Mouse (Mus musculus) intestine, embryonic 15.5 days (tissue): Measurements from ENCODE around the gene Shb. TPM values are rescaled to one million over a fixed set of nuclear protein-coding genes. Genes with fewer than 3 reads are reported as not detected.

Source experiments
- ATAC-seq: fragments of 200-750 bp; cut with Nextera tagmentation; 2 replicates; pipeline ENCODE4 v1.8.0; 2017; ENCODE audit warnings: moderate TSS enrichment, moderate library complexity
- H3K27ac ChIP-seq: fragments of 300-500 bp; sonication (generic); 2 replicates; pipeline ENCODE4 v1.5.1; 2015; ENCODE audit warnings: mild to moderate bottlenecking, inconsistent platforms
- H3K27me3 ChIP-seq: fragments of 300-500 bp; sonication (generic); replicated peaks from 2 replicates; pipeline ENCODE4 v1.6.1; 2015; ENCODE audit warnings: inconsistent platforms
- H3K36me3 ChIP-seq: fragments of 300-500 bp; sonication (generic); 2 replicates; pipeline ENCODE4 v1.6.1; 2015; ENCODE audit warnings: inconsistent platforms
- H3K4me1 ChIP-seq: fragments of 300-500 bp; sonication (generic); replicated peaks from 2 replicates; pipeline ENCODE4 v1.6.1; 2015; ENCODE audit warnings: inconsistent platforms
- H3K4me2 ChIP-seq: fragments of 300-500 bp; sonication (generic); replicated peaks from 2 replicates; pipeline ENCODE4 v1.6.1; 2015; ENCODE audit warnings: mild to moderate bottlenecking, inconsistent platforms
- H3K4me3 ChIP-seq: fragments of 300-500 bp; sonication (generic); replicated peaks from 2 replicates; pipeline ENCODE4 v1.5.1; 2015; ENCODE audit warnings: inconsistent platforms
- H3K9ac ChIP-seq: fragments of 300-500 bp; sonication (generic); 2 replicates; pipeline ENCODE4 v1.6.1; 2015; ENCODE audit warnings: inconsistent platforms
- H3K9me3 ChIP-seq: fragments of 300-500 bp; sonication (generic); 2 replicates; pipeline ENCODE4 v1.6.1; 2016; ENCODE audit warnings: inconsistent platforms
- WGBS: fragments of 180-500 bp; shearing (Covaris S2); methylation state at CpG from one replicate; pipeline ENCODE4 v1.1.7; 2015; 5-methylcytosine and 5-hydroxymethylcytosine counted together
- polyA plus RNA-seq: library from polyadenylated mRNA; unstranded; fragments of >200 nt; fragmentation: Nextera tagmentation; extraction: Ambion mirVana; gene quantifications from 2 replicates; pipeline ENCODE4 v1.2.1, GENCODE M21; 2015

The Shb gene
- polyA plus RNA-seq, 1 experiment from 2014 or later = 4.0 TPM

DNA sequence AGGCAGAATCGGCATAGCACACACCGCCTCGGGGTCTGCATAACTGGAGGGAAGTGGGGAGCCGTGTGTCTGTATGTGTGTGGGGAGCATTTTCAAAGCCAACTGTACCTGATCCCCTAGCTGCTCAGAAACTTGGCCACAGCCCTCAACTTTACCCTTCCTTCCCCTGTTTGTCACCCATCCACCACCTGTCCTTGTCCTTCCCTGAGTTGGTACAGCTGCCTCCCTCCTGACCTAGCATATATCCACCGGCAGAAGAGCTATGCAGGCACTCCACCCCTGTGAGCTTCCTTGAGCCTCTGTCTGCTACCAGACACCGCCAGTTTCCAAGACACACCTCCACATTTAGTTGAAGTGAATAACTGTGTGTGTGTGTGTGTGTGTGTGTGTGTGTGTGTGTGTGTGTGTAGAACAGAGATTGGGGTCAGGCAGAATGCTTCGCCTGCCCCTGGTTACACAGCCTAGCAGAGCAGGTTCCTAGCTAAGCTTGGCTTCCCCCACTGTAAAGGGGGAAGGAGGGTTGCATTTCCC, 95.8 kb downstream of the Shb start:
- Histone ChIP-seq H3K27ac (0 out of 2 replicates have a peak overlapping the region, but pooled peaks have one; percentile 30), H3K9ac (no peak overlapping the region), H3K36me3 (peaks cover 8% of the 10 kb centered on the region; the same call in 1 of the 2 replicates), H3K4me3 (no peak overlapping the region), H3K9me3 (no peaks in the 10 kb centered on the region), H3K4me1 (peaks cover 46% of the 10 kb centered on the region), H3K4me2 (no peak overlapping the region), H3K27me3 (no peaks in the 10 kb centered on the region)
- 50% methylated on average over 7 of the region's 7 CpGs for WGBS
- ATAC-seq = peak; percentile 29

DNA sequence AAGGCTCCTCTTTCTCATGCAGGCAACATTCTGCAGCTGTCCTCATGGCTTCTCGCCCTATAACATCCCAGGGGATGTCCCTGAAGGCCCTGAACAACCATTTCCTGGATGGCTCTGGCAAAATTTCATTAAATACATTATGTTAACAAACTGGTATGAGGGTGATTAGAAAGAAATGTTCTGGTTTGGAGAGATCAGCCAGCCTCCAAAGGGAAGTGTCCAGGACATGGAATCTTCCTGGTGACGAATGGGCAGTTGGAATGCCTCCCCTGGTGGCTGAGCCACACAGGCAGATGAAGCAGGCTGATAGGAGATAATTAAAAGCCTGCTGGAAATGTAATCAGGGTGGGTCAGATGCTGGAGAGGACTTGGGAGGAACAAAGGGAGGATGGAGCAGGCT, 96.4 kb downstream of the Shb start:
- ATAC-seq = 0 out of 2 replicates have a peak, but pooled peaks have one; percentile 13
- no peak overlapping the region for H3K4me2 ChIP-seq
- H3K9ac ChIP-seq = no peak overlapping the region
- no peaks in the 10 kb centered on the region for H3K9me3 ChIP-seq
- H3K36me3 ChIP-seq = peaks cover 8% of the 10 kb centered on the region; the same call in 1 of the 2 replicates
- no peaks in the 10 kb centered on the region for H3K27me3 ChIP-seq
- no peak overlapping the region for H3K4me3 ChIP-seq
- WGBS = 53% methylated on average over 2 of the region's 2 CpGs
- peak overlapping the region; percentile 30; the same call in 1 of the 2 replicates for H3K27ac ChIP-seq
- peaks cover 46% of the 10 kb centered on the region for H3K4me1 ChIP-seq

GRCm38 (mm10) chr4:45434681-45435080, 97.6 kb downstream of the Shb start:
- 75% methylated on average over 4 of the region's 4 CpGs for WGBS
- no peak for ATAC-seq
- Histone ChIP-seq H3K27ac (no peak overlapping the region), H3K9me3 (no peaks in the 10 kb centered on the region), H3K4me1 (peaks cover 42% of the 10 kb centered on the region), H3K36me3 (no peaks in the 10 kb centered on the region), H3K4me3 (no peak overlapping the region), H3K4me2 (no peak overlapping the region), H3K27me3 (no peaks in the 10 kb centered on the region), H3K9ac (no peak overlapping the region)

GRCm38 (mm10) chr4:45434071-45434470, 98.2 kb downstream of the Shb start:
- 87% methylated on average over 12 of the region's 12 CpGs for WGBS
- Histone ChIP-seq H3K4me1 (peaks cover 38% of the 10 kb centered on the region), H3K4me2 (no peak overlapping the region), H3K9me3 (no peaks in the 10 kb centered on the region), H3K9ac (no peak overlapping the region), H3K36me3 (no peaks in the 10 kb centered on the region), H3K4me3 (no peak overlapping the region), H3K27me3 (no peaks in the 10 kb centered on the region), H3K27ac (no peak overlapping the region)
- ATAC-seq = no peak

- H3K27me3 ChIP-seq = no peaks in the 10 kb centered on the region
- ATAC-seq = no peak
- 84% methylated on average over 3 of the region's 3 CpGs for WGBS
- H3K4me2 ChIP-seq = no peak overlapping the region
- no peak overlapping the region for H3K4me3 ChIP-seq
- H3K9ac ChIP-seq = no peak overlapping the region
- H3K27ac ChIP-seq = peak overlapping the region; percentile 29; the same call in 1 of the 2 replicates
- H3K9me3 ChIP-seq = no peaks in the 10 kb centered on the region
- H3K4me1 ChIP-seq = peaks cover 24% of the 10 kb centered on the region
- no peaks in the 10 kb centered on the region for H3K36me3 ChIP-seq
Measured at GRCm38 (mm10) chr4:45431806-45432205, 100.5 kb downstream of the Shb start.

GRCm38 (mm10) chr4:45431316-45431715, 101.0 kb downstream of the Shb start:
- no peaks in the 10 kb centered on the region for H3K9me3 ChIP-seq
- H3K27me3 ChIP-seq = no peaks in the 10 kb centered on the region
- H3K4me2 ChIP-seq = no peak overlapping the region
- no peak overlapping the region for H3K9ac ChIP-seq
- peaks cover 19% of the 10 kb centered on the region for H3K4me1 ChIP-seq
- ATAC-seq = no peak
- H3K36me3 ChIP-seq = no peaks in the 10 kb centered on the region
- H3K27ac ChIP-seq = peak overlapping the region; percentile 29; the same call in 1 of the 2 replicates
- no peak overlapping the region for H3K4me3 ChIP-seq
- WGBS = 85% methylated on average over 3 of the region's 3 CpGs

GRCm38 (mm10) chr4:45429451-45429850, 102.8 kb downstream of the Shb start:
- no peak overlapping the region for H3K9ac ChIP-seq
- H3K27ac ChIP-seq = no peak overlapping the region
- 89% methylated on average over 7 of the region's 7 CpGs for WGBS
- no peaks in the 10 kb centered on the region for H3K27me3 ChIP-seq
- H3K36me3 ChIP-seq = no peaks in the 10 kb centered on the region
- H3K9me3 ChIP-seq = no peaks in the 10 kb centered on the region
- no peak overlapping the region for H3K4me2 ChIP-seq
- no peak overlapping the region for H3K4me3 ChIP-seq
- no peak for ATAC-seq
- H3K4me1 ChIP-seq = peaks cover 7% of the 10 kb centered on the region; the same call in 1 of the 2 replicates

DNA sequence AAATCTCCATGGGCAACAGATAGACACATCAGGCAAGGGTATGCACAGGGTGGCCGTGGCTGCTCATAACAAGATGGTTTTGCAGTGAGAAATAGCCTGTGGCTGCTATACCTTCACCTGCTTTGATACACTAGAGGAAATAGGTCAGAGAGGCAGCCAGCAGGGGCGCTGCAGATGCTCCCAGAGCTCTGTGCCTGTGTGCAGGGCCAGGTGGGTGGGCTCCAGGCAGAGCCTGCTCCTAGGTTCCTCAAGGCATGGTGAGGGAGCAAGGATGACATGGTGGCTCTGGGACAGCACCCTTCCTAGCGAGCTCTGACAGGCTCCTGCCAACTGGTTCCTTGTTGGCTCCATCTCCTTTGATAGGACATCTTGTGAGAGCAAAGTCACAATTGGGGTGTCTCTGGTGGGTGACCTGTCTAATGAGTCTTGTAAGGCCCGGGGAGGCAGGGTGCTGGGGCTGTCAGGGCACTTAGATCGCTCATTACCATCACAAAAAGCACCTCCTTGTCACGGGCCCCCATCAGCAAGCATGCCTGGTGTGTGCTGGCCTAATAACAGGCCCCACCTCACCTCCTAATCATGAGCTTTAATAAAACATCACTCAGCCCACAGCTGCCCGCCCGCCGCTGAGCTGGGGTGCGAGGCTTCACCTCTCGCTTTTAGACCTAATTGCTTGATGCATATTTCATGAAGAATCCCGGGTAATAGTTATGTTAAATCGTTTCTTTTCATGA, 105.4 kb downstream of the Shb start:
- H3K36me3 ChIP-seq = no peaks in the 10 kb centered on the region
- no peaks in the 10 kb centered on the region for H3K9me3 ChIP-seq
- H3K27ac ChIP-seq = no peak overlapping the region
- no peak overlapping the region for H3K4me3 ChIP-seq
- H3K9ac ChIP-seq = no peak overlapping the region
- H3K4me2 ChIP-seq = no peak overlapping the region
- peaks cover 16% of the 10 kb centered on the region for H3K4me1 ChIP-seq
- H3K27me3 ChIP-seq = no peaks in the 10 kb centered on the region
- WGBS = 75% methylated on average over 13 of the region's 13 CpGs
- ATAC-seq = no peak

DNA sequence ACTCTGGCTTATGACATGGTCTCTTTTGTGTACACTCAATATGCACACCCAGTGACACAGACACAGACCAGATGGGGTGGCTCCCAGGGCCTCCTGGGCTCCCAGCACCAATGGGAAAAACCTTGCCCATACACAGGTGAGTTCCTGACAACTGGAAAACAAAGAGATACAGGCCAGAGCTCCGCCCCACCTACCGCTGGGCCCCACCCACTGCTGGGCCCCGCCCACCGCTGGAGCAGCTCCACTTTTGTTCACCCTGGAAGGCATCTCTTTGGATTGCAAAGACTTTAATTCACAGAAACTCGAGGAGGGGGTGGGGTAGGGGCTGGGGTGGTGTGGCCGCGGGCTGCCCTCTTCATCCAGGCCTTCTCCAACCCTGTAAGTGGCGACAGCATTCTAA, 108.9 kb downstream of the Shb start:
- ATAC-seq = peak; percentile 67
- Histone ChIP-seq H3K9me3 (no peaks in the 10 kb centered on the region), H3K4me2 (no peak overlapping the region), H3K4me1 (peaks cover 22% of the 10 kb centered on the region), H3K4me3 (no peak overlapping the region), H3K27ac (peak overlapping the region; percentile 22; the same call in 1 of the 2 replicates), H3K9ac (no peak overlapping the region), H3K36me3 (no peaks in the 10 kb centered on the region), H3K27me3 (no peaks in the 10 kb centered on the region)
- 32% methylated on average over 8 of the region's 8 CpGs for WGBS

- H3K27me3 ChIP-seq = no peaks in the 10 kb centered on the region
- H3K27ac ChIP-seq = 0 out of 2 replicates have a peak overlapping the region, but pooled peaks have one; percentile 19
- no peak overlapping the region for H3K9ac ChIP-seq
- ATAC-seq = no peak
- no peaks in the 10 kb centered on the region for H3K36me3 ChIP-seq
- no peak overlapping the region for H3K4me3 ChIP-seq
- no peaks in the 10 kb centered on the region for H3K9me3 ChIP-seq
- H3K4me2 ChIP-seq = no peak overlapping the region
- WGBS = 70% methylated on average over 10 of the region's 10 CpGs
- peaks cover 25% of the 10 kb centered on the region for H3K4me1 ChIP-seq
Measured at GRCm38 (mm10) chr4:45422640-45423039, 109.6 kb downstream of the Shb start.

DNA sequence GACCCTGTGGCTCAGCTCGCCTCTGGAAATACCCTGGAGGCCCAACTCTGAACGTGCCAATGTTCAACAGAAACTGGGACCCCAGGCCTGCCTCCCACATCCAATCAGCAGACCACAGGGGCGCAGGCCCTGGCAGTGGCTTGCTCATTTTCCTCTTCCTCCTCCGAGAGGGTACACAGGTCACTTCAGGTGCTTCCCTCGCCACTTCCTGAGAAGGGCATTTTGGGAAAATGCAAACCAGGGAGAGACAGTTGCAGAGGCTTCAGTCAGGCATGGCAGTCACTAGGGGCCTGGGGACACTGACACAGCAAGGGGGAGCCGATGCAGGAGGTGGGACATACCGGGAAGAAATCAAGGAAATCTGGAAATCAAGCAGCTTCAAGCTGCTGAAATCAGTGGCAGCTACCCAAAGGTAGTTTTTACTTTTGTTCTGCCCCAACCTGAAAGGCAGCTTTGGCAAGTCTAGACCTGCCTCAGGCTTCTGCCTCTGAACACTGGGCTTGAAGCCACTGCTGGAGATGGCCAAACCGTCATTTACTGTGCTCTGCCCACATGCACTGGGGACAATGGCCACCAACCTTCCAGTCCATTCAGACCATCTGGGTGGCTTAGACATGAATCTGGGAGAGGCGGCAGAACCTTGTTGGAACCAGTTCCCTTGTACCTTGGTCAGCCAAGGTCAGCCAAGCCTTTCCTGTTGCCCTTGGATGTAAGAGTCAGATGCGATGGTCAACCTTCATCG, 110.6 kb downstream of the Shb start:
- ATAC-seq = no peak
- no peak overlapping the region for H3K9ac ChIP-seq

DNA sequence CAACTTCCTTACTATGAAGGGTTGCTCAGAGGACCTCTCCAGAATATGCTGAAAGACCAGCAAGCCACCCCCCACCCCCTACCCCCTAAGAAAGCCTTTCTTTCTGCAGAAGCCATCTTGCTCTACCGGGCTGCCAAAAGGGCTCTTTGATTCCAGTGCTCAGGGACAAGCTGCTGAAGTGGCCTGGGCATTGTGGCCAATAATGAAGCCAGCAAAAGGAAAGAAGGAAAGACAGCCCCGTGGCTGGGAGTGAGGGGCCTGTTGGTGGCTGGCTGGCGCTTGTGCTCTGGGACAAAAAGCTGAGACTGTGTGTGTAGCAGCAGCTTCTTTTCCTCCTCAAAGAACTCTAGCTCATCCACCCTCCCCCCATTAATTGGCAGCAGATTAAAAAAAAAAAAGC, 111.5 kb downstream of the Shb start:
- WGBS = 73% methylated on average over 3 of the region's 3 CpGs
- H3K36me3 ChIP-seq = no peaks in the 10 kb centered on the region
- peaks cover 25% of the 10 kb centered on the region for H3K4me1 ChIP-seq
- no peak for ATAC-seq
- H3K9ac ChIP-seq = no peak overlapping the region
- no peak overlapping the region for H3K27ac ChIP-seq
- no peak overlapping the region for H3K4me3 ChIP-seq
- H3K9me3 ChIP-seq = no peaks in the 10 kb centered on the region
- no peak overlapping the region for H3K4me2 ChIP-seq
- H3K27me3 ChIP-seq = no peaks in the 10 kb centered on the region

More for the DNA sequence above, 110.6 kb downstream of the Shb start:
- Histone ChIP-seq H3K4me3 (no peak overlapping the region), H3K36me3 (no peaks in the 10 kb centered on the region), H3K9me3 (no peaks in the 10 kb centered on the region), H3K27ac (no peak overlapping the region), H3K4me1 (peaks cover 25% of the 10 kb centered on the region), H3K4me2 (no peak overlapping the region), H3K27me3 (no peaks in the 10 kb centered on the region)
- 85% methylated on average over 11 of the region's 11 CpGs for WGBS
